Mouse (Mus musculus): ENCODE measurements around the gene Rnf186.

The Rnf186 gene

GRCm38 (mm10) chr4:139014793-139015192 lies 47.9 kb downstream of the Rnf186 start:
- no peak for DNase-seq
